Mouse (Mus musculus): Measurements from ENCODE around the gene Gm5868.
"Not testable (repeated sequence)": the region's sequence is repeated elsewhere in the genome, so short reads cannot be mapped to it uniquely, and the experiment has no call there.

Gene Gm5868

GRCm38 (mm10) chr5:72587192-72587681 lies at the start of gene Gm5868:
Gene Gm5868 (minus strand): TSS chr5:72587551.
- peak; percentile 64 for DNase-seq (ENCODE audit: low spot score)

- DNase-seq (ENCODE audit: low spot score), result no peak
Observed at GRCm38 (mm10) chr5:72636576-72636975, 49.2 kb upstream of the Gm5868 start.

GRCm38 (mm10) chr5:72636122-72636521 lies 48.8 kb upstream of the Gm5868 start:
- no peak for DNase-seq (ENCODE audit: low spot score)

GRCm38 (mm10) chr5:72634791-72635271 lies 47.5 kb upstream of the Gm5868 start:
- DNase-seq (ENCODE audit: low spot score), result no peak

- DNase-seq (ENCODE audit: low spot score), result no peak
Observed at GRCm38 (mm10) chr5:72630026-72630425, 42.7 kb upstream of the Gm5868 start.

- no peak for DNase-seq (ENCODE audit: low spot score)
Observed at GRCm38 (mm10) chr5:72621022-72621421, 33.7 kb upstream of the Gm5868 start.

- DNase-seq (ENCODE audit: low spot score), result no peak
Observed at GRCm38 (mm10) chr5:72617413-72617812, 30.1 kb upstream of the Gm5868 start.

GRCm38 (mm10) chr5:72603138-72603537 lies 15.8 kb upstream of the Gm5868 start:
- DNase-seq (ENCODE audit: low spot score), result no peak

GRCm38 (mm10) chr5:72601006-72601405 lies 13.7 kb upstream of the Gm5868 start:
- peak; percentile 57 for DNase-seq (ENCODE audit: low spot score)

GRCm38 (mm10) chr5:72586667-72587191 lies 622 bp downstream of the Gm5868 start:
- not testable (repeated sequence) for DNase-seq (ENCODE audit: low spot score)

GRCm38 (mm10) chr5:72586122-72586521 lies 1.2 kb downstream of the Gm5868 start:
- DNase-seq (ENCODE audit: low spot score), result not testable (repeated sequence)

- DNase-seq (ENCODE audit: low spot score), result peak; percentile 27
Observed at GRCm38 (mm10) chr5:72580970-72581332, 6.4 kb downstream of the Gm5868 start, which contains the start of gene Zar1. Gene Zar1 (minus strand): TSS chr5:72581254.

GRCm38 (mm10) chr5:72580088-72580969 lies 7.0 kb downstream of the Gm5868 start:
- peak; percentile 43 for DNase-seq (ENCODE audit: low spot score)

GRCm38 (mm10) chr5:72579599-72579998 lies 7.8 kb downstream of the Gm5868 start:
- not testable (repeated sequence) for DNase-seq (ENCODE audit: low spot score)

GRCm38 (mm10) chr5:72565621-72566020 lies 21.7 kb downstream of the Gm5868 start:
- DNase-seq (ENCODE audit: low spot score), result no peak

- DNase-seq (ENCODE audit: low spot score), result not testable (repeated sequence)
Observed at GRCm38 (mm10) chr5:72563183-72563582, 24.2 kb downstream of the Gm5868 start.

GRCm38 (mm10) chr5:72560976-72561628 lies 26.2 kb downstream of the Gm5868 start:
- no peak for DNase-seq (ENCODE audit: low spot score)

GRCm38 (mm10) chr5:72559544-72560049 lies 27.8 kb downstream of the Gm5868 start, which contains the start of gene Nfxl1:
Gene Nfxl1 (minus strand): TSS chr5:72559684.
- DNase-seq (ENCODE audit: low spot score), result peak; percentile 99

GRCm38 (mm10) chr5:72558716-72559526 lies 28.4 kb downstream of the Gm5868 start:
- DNase-seq (ENCODE audit: low spot score), result peak; percentile 53

GRCm38 (mm10) chr5:72556245-72556644 lies 31.1 kb downstream of the Gm5868 start:
- no peak for DNase-seq (ENCODE audit: low spot score)

- DNase-seq (ENCODE audit: low spot score), result no peak
Observed at GRCm38 (mm10) chr5:72551209-72551608, 36.1 kb downstream of the Gm5868 start.
